Comparison of ENCODE assay signal across 10 mouse cellular contexts in genomic region chr11:50757741-50758140, GRCm38 (mm10).
DNase-seq lines count a peak whose midpoint lies in the region; TF ChIP-seq lines count a peak whose summit lies in the region.
"Had no signal": no experiment of that assay in that cellular context is flagged by ENCODE, and none has a peak within 500 bp of the region (broad histone marks: within the 10 kb centered on the region; RNA-seq: fewer than 3 reads in every experiment).

No protein-coding gene starts in this region.

- H3K27ac ChIP-seq in left cerebral cortex, adult 2 months: no peak overlapping the region
- H3K27ac ChIP-seq: limb, embryonic 12.5 days had no signal

- intact Hi-C loops in left cerebral cortex, adult 2 months (cut with DNase I): no loop called here

- no peak for DNase-seq in left cerebral cortex, adult 2 months (ENCODE audit: extremely low spot score in 1 of 2, low spot score in 2 of 2)
- no peak for DNase-seq in left cerebral cortex, adult 9 months (ENCODE audit: low spot score in 2 of 2)
- peak; percentile 14 for DNase-seq in 416B (ENCODE audit: low read depth)
- peak; percentile 7 to 15 for DNase-seq in B cell, adult 2 months
- peak; percentile 19 for DNase-seq in embryo, embryonic 11.5 days (ENCODE audit: low read depth, low spot score)
- DNase-seq in right cerebral cortex, adult 2 months (ENCODE audit: low spot score in 2 of 2): no peak
- DNase-seq in layer of hippocampus, adult 9-10 months (ENCODE audit: low spot score): no peak
- no peak for DNase-seq in cerebellum, adult 8-10 months

- peak; percentile 51 for TF ChIP-seq CTCF in left cerebral cortex, adult 2 months (IDR thresholded peaks at IDR 0.05)

- H3K4me3 ChIP-seq in left cerebral cortex, adult 2 months: no peak overlapping the region
- H3K4me3 ChIP-seq: limb, embryonic 12.5 days; megakaryocyte, embryonic 14.5 days had no signal

Comparison
In these comparisons a context has a peak if more than half of its experiments do, and no peak if none do; other contexts are left out.
1. DNase-seq: peak in 416B (single experiment), B cell, adult 2 months (2 of 2) and embryo, embryonic 11.5 days (single experiment); none in left cerebral cortex, adult 2 months (0 of 2), left cerebral cortex, adult 9 months (0 of 2), right cerebral cortex, adult 2 months (0 of 2), layer of hippocampus, adult 9-10 months (single experiment) and cerebellum, adult 8-10 months (single experiment).